Mouse (Mus musculus): ENCODE data around the gene Adam12. TPM values are rescaled to one million over a fixed set of nuclear protein-coding genes. Genes with fewer than 3 reads are reported as not detected.

Gene Adam12
- polyA plus RNA-seq, 1 experiment from 2014 or later = 4.8 TPM

DNA sequence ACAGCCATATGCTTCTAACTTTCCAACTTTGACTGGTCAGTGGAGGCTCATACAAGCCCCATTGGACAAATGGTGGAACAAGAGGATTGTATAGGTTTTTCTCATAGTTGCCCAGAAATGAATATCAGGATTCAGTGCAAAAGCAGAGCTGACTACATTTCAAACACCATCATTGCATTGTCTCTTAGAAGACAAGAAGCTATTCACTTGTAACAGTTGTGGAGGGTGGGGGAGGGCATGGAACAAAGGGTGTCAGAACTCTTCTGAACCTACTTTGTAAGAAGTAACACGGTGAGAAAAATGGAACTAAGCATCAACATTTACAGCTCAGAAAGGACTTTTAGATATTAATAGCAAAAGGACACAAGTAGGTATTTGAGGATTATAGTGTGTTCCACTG, 50.2 kb downstream of the Adam12 start:
- no peak for ATAC-seq (replicated peaks; ENCODE audit: insufficient number of reproducible peaks, low FRiP score, low TSS enrichment, low read depth)
- no peak overlapping the region for H3K4me3 ChIP-seq (ENCODE audit: low read depth, low read length)
- no peak for DNase-seq (ENCODE audit: low spot score)
- H3K9ac ChIP-seq (replicated peaks; ENCODE audit: low read length) = no peak overlapping the region
- H3K4me2 ChIP-seq (ENCODE audit: low read depth, low read length) = no peak overlapping the region
- no peak overlapping the region for H3K27ac ChIP-seq (replicated peaks; ENCODE audit: low read depth, low read length)
- no peaks in the 10 kb centered on the region for H3K27me3 ChIP-seq (ENCODE audit: control insufficient read depth, insufficient read depth, low read length)
- H3K9me3 ChIP-seq (replicated peaks; ENCODE audit: control insufficient read depth, low read length) = no peaks in the 10 kb centered on the region
- H3K36me3 ChIP-seq (replicated peaks; ENCODE audit: control insufficient read depth, insufficient read depth, low read depth, low read length) = no peaks in the 10 kb centered on the region
- 60% methylated on average over 1 of the region's 1 CpGs for WGBS
- H3K4me1 ChIP-seq (ENCODE audit: control insufficient read depth, insufficient read depth, low read length) = no peaks in the 10 kb centered on the region

DNA sequence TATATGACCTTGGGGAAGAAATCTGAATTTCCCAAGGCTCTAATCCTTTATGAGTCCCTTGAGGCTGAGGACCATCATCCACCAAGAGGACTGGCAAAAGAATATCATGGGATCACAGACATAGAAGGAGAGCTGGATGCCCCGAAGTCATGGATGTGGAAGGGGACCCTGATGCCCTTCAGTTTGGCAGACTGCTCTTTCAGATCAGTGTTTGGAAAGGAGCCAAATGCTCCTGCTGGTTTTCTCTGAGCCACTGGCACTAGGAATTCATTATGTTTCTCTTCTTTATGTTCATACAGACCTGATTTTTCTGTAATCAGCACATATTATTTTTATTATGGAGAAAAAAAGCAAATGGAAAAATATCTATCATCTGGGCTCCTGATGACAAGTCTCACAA, 50.9 kb downstream of the Adam12 start:
- Histone ChIP-seq H3K4me3 (ENCODE audit: low read depth, low read length) (no peak overlapping the region), H3K36me3 (replicated peaks; ENCODE audit: control insufficient read depth, insufficient read depth, low read depth, low read length) (no peaks in the 10 kb centered on the region), H3K4me2 (ENCODE audit: low read depth, low read length) (no peak overlapping the region), H3K27me3 (ENCODE audit: control insufficient read depth, insufficient read depth, low read length) (no peaks in the 10 kb centered on the region), H3K9me3 (replicated peaks; ENCODE audit: control insufficient read depth, low read length) (no peaks in the 10 kb centered on the region), H3K27ac (replicated peaks; ENCODE audit: low read depth, low read length) (no peak overlapping the region), H3K9ac (replicated peaks; ENCODE audit: low read length) (no peak overlapping the region), H3K4me1 (ENCODE audit: control insufficient read depth, insufficient read depth, low read length) (no peaks in the 10 kb centered on the region)
- 83% methylated on average over 1 of the region's 1 CpGs for WGBS
- no peak for DNase-seq (ENCODE audit: low spot score)
- ATAC-seq (replicated peaks; ENCODE audit: insufficient number of reproducible peaks, low FRiP score, low TSS enrichment, low read depth) = no peak

DNA sequence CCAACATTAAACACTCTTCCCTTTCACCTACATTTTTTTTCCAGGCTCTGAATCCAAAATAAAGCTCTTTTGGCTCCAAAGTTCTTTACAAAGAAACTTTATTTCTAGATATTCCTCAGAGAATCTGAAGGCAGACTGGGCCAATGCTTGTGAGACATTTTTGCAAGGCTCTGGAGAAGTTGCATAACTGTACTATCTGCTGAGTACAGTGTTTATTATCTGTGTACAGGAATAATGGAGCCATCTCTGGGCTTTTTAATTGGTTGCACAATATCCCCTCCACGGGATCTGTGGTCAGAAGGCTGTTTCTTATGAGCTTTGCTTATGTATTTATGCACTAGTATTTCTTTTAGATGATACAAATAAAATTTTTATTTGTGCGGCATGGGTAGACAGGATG, 54.9 kb downstream of the Adam12 start:
- no peaks in the 10 kb centered on the region for H3K9me3 ChIP-seq (replicated peaks; ENCODE audit: control insufficient read depth, low read length)
- no peaks in the 10 kb centered on the region for H3K36me3 ChIP-seq (replicated peaks; ENCODE audit: control insufficient read depth, insufficient read depth, low read depth, low read length)
- H3K4me2 ChIP-seq (ENCODE audit: low read depth, low read length) = no peak overlapping the region
- ATAC-seq (replicated peaks; ENCODE audit: insufficient number of reproducible peaks, low FRiP score, low TSS enrichment, low read depth) (no peak), DNase-seq (ENCODE audit: low spot score) (no peak)
- H3K4me3 ChIP-seq (ENCODE audit: low read depth, low read length) = no peak overlapping the region
- H3K9ac ChIP-seq (replicated peaks; ENCODE audit: low read length) = no peak overlapping the region
- H3K27me3 ChIP-seq (ENCODE audit: control insufficient read depth, insufficient read depth, low read length) = no peaks in the 10 kb centered on the region
- no peak overlapping the region for H3K27ac ChIP-seq (replicated peaks; ENCODE audit: low read depth, low read length)
- H3K4me1 ChIP-seq (ENCODE audit: control insufficient read depth, insufficient read depth, low read length) = no peaks in the 10 kb centered on the region
- 87% methylated on average over 2 of the region's 2 CpGs for WGBS

DNA sequence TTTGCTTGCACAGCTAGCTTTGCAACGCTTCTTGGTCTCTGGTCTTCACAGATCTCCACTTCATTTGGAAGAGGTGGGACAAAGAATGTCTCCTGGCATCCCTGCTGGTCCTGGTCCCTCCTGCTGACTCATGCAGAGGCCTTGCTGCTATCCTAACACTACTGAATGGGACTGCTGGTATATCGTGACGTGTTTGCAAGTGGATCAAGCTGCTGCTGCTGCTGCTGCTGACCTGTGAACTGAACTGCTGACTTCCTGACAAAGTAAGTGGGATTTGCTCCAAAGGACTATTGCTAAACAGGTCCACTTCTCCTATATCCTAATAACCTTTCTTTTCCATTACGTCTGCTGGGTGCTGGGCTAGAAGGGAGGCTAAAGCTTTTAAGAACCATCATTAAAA, 56.7 kb downstream of the Adam12 start:
- Histone ChIP-seq H3K36me3 (replicated peaks; ENCODE audit: control insufficient read depth, insufficient read depth, low read depth, low read length) (no peaks in the 10 kb centered on the region), H3K4me1 (ENCODE audit: control insufficient read depth, insufficient read depth, low read length) (no peaks in the 10 kb centered on the region), H3K4me3 (ENCODE audit: low read depth, low read length) (no peak overlapping the region), H3K9ac (replicated peaks; ENCODE audit: low read length) (no peak overlapping the region), H3K27ac (replicated peaks; ENCODE audit: low read depth, low read length) (no peak overlapping the region), H3K27me3 (ENCODE audit: control insufficient read depth, insufficient read depth, low read length) (no peaks in the 10 kb centered on the region), H3K9me3 (replicated peaks; ENCODE audit: control insufficient read depth, low read length) (no peaks in the 10 kb centered on the region), H3K4me2 (ENCODE audit: low read depth, low read length) (no peak overlapping the region)
- no peak for ATAC-seq (replicated peaks; ENCODE audit: insufficient number of reproducible peaks, low FRiP score, low TSS enrichment, low read depth)
- no peak for DNase-seq (ENCODE audit: low spot score)
- 79% methylated on average over 4 of the region's 4 CpGs for WGBS

DNA sequence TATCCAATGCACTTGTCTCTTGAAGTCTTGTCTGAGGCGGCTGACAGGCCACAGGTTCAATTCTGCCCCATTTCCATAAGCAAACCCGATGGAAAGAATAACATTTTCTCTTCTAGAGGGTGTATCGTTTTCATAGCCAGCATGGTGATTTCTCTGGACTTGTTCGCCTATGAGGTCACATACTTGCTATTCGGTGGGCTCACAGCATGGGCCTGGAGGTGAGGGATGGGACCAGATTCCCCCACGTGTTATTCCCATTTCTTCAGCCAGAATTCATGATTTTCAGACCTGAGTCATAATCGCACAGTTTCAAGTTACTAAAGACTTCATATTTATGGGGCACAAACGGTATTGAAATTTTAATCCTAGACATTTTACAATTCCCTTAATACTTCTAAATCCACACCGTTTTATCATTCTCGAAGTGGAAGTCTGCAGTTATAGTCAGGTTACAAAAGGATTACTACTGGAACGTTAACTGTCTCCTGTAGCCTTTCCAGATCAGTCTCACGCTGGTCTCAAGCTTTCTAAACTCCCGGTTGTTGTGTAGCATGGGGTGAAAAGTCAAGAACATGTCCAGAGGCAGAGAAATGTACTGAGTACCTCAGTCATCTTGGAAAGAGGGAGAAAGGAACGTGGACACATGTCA, 58.4 kb downstream of the Adam12 start:
- H3K36me3 ChIP-seq (replicated peaks; ENCODE audit: control insufficient read depth, insufficient read depth, low read depth, low read length) = no peaks in the 10 kb centered on the region
- no peak overlapping the region for H3K4me2 ChIP-seq (ENCODE audit: low read depth, low read length)
- no peak overlapping the region for H3K27ac ChIP-seq (replicated peaks; ENCODE audit: low read depth, low read length)
- H3K27me3 ChIP-seq (ENCODE audit: control insufficient read depth, insufficient read depth, low read length) = no peaks in the 10 kb centered on the region
- no peaks in the 10 kb centered on the region for H3K9me3 ChIP-seq (replicated peaks; ENCODE audit: control insufficient read depth, low read length)
- no peak overlapping the region for H3K9ac ChIP-seq (replicated peaks; ENCODE audit: low read length)
- H3K4me1 ChIP-seq (ENCODE audit: control insufficient read depth, insufficient read depth, low read length) = no peaks in the 10 kb centered on the region
- no peak for DNase-seq (ENCODE audit: low spot score)
- 80% methylated on average over 14 of the region's 14 CpGs for WGBS
- ATAC-seq (replicated peaks; ENCODE audit: insufficient number of reproducible peaks, low FRiP score, low TSS enrichment, low read depth) = no peak
- no peak overlapping the region for H3K4me3 ChIP-seq (ENCODE audit: low read depth, low read length)

DNA sequence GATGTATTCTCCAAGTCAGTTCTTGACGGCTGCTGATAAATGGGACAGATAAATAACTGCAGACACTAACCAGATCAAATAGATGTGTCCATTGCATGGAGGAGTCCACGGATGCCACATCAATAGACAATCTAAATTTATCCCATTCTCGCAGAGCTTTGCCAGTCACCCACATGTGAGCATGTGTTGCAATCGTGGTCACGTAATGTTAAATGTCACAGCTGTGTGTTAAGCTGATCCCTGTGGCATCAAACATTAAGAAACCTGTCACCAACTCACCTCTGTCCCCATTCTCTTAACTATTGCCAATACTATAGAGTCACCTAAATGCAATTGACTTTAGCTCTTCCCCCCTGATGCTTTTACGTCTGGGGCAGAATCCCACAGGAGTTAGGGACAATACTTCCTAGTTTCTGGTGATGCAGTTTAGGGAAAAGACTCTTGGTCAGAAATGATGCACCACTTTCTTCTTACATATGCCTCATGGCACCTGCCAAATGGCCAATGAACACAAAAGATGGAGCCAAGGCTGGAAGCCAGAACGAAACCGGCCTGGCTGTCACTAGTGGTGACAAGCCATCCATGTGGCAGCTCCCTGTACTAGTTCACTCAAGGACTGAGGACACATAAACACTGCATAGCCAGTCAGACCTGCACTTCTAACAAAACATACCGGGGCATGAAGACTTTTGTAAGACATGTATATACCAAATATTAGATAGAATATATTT, 61.6 kb downstream of the Adam12 start:
- ATAC-seq (replicated peaks; ENCODE audit: insufficient number of reproducible peaks, low FRiP score, low TSS enrichment, low read depth) (no peak), DNase-seq (ENCODE audit: low spot score) (no peak)
- Histone ChIP-seq H3K9me3 (replicated peaks; ENCODE audit: control insufficient read depth, low read length) (no peaks in the 10 kb centered on the region), H3K27me3 (ENCODE audit: control insufficient read depth, insufficient read depth, low read length) (no peaks in the 10 kb centered on the region), H3K27ac (replicated peaks; ENCODE audit: low read depth, low read length) (no peak overlapping the region), H3K9ac (replicated peaks; ENCODE audit: low read length) (no peak overlapping the region), H3K4me1 (ENCODE audit: control insufficient read depth, insufficient read depth, low read length) (no peaks in the 10 kb centered on the region), H3K4me2 (ENCODE audit: low read depth, low read length) (no peak overlapping the region), H3K4me3 (ENCODE audit: low read depth, low read length) (no peak overlapping the region), H3K36me3 (replicated peaks; ENCODE audit: control insufficient read depth, insufficient read depth, low read depth, low read length) (no peaks in the 10 kb centered on the region)
- 87% methylated on average over 9 of the region's 9 CpGs for WGBS

DNA sequence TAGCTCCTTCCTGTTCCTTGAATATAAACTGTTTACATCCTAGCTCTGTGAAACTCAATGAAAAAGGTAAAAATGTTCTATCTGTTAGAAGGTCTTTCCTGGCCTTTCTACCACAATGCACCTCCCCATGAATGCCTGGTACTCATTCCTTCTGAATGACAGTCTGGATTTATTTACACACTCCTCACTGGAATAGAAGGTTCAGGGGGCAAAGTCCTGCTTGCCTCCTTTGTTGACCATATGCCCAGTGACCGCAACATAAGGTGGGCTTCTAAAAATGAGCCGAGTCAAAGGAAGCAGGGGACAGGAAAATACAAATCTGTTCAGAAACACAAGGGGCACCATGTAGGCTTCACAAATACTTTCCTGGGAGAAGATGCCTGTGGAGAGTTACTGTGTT, 62.2 kb downstream of the Adam12 start:
- Histone ChIP-seq H3K4me3 (ENCODE audit: low read depth, low read length) (no peak overlapping the region), H3K9me3 (replicated peaks; ENCODE audit: control insufficient read depth, low read length) (no peaks in the 10 kb centered on the region), H3K36me3 (replicated peaks; ENCODE audit: control insufficient read depth, insufficient read depth, low read depth, low read length) (no peaks in the 10 kb centered on the region), H3K4me1 (ENCODE audit: control insufficient read depth, insufficient read depth, low read length) (no peaks in the 10 kb centered on the region), H3K27ac (replicated peaks; ENCODE audit: low read depth, low read length) (no peak overlapping the region), H3K9ac (replicated peaks; ENCODE audit: low read length) (no peak overlapping the region), H3K27me3 (ENCODE audit: control insufficient read depth, insufficient read depth, low read length) (no peaks in the 10 kb centered on the region), H3K4me2 (ENCODE audit: low read depth, low read length) (no peak overlapping the region)
- ATAC-seq (replicated peaks; ENCODE audit: insufficient number of reproducible peaks, low FRiP score, low TSS enrichment, low read depth) (no peak), DNase-seq (ENCODE audit: low spot score) (no peak)
- 79% methylated on average over 2 of the region's 2 CpGs for WGBS

DNA sequence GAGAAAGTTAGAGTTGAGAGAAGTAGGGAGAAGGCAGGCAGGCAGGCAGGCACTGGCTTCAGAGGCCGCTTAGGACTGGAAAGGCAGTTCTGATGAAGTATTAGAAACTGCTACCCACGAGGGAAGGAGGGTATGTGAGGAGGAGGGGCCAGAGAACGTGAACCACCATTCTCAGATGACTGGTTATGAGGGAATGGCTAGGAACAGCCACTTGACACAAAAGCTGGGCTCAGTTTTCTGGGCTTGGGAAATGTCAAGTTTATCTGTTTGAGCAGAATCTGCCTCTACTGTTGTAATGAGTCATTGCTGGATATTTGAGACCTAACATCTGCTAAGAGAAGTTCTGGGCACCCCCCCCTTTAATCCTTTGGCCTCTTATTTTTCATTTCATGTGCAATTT, 64.4 kb downstream of the Adam12 start:
- no peaks in the 10 kb centered on the region for H3K27me3 ChIP-seq (ENCODE audit: control insufficient read depth, insufficient read depth, low read length)
- DNase-seq (ENCODE audit: low spot score) (peak; percentile 44), ATAC-seq (replicated peaks; ENCODE audit: insufficient number of reproducible peaks, low FRiP score, low TSS enrichment, low read depth) (no peak)
- no peak overlapping the region for H3K4me2 ChIP-seq (ENCODE audit: low read depth, low read length)
- H3K27ac ChIP-seq (replicated peaks; ENCODE audit: low read depth, low read length) = no peak overlapping the region
- WGBS = 27% methylated on average over 3 of the region's 3 CpGs
- no peak overlapping the region for H3K4me3 ChIP-seq (ENCODE audit: low read depth, low read length)
- no peaks in the 10 kb centered on the region for H3K9me3 ChIP-seq (replicated peaks; ENCODE audit: control insufficient read depth, low read length)
- no peaks in the 10 kb centered on the region for H3K4me1 ChIP-seq (ENCODE audit: control insufficient read depth, insufficient read depth, low read length)
- H3K36me3 ChIP-seq (replicated peaks; ENCODE audit: control insufficient read depth, insufficient read depth, low read depth, low read length) = no peaks in the 10 kb centered on the region
- H3K9ac ChIP-seq (replicated peaks; ENCODE audit: low read length) = no peak overlapping the region

All from embryonic facial prominence, embryonic 11.5 days (tissue).